Comparison of ENCODE assay signal across 7 mouse cellular contexts in the genomic region with DNA sequence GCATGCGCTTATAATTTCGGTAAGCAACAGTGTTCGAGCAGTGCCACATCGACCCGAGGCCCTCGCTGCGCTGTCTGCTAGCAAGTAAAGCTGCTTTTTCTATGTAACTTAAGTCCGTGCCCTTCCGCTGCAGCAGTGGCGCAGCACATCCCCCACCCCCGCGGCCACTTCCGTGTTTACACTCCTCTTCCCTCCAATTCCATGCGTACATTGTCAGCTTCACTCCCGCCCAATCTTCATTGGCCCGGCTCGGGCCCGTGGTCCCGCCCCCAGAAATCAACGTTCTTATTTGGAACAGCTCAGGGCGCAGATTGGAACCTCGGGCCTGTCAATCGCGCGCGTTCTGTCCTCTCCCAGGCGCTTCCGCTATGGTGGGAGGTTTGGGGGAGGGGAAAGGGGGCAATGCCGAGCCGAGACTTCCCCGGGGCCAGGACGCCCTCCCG. TPM values are rescaled to one million over a fixed set of nuclear protein-coding genes. Genes with fewer than 3 reads are reported as not detected.
DNase-seq lines count a peak whose midpoint lies in the region; ATAC-seq lines count a peak whose summit lies in the region.

No protein-coding gene starts in this region.

- peak overlapping the region; percentile 99 for H3K27ac ChIP-seq in intestine, embryonic 14.5 days (ENCODE audit: low read depth)

- H3K4me2 ChIP-seq in intestine, embryonic 14.5 days (ENCODE audit: low read length), result peak overlapping the region; percentile 79

- H3K4me3 ChIP-seq in intestine, embryonic 14.5 days (ENCODE audit: low read depth, low read length), result peak overlapping the region; percentile 92

- no peaks in the 10 kb centered on the region for H3K27me3 ChIP-seq in intestine, embryonic 14.5 days (replicated peaks; ENCODE audit: control insufficient read depth, insufficient read depth, low read length)

- H3K9ac ChIP-seq in intestine, embryonic 14.5 days (ENCODE audit: low read length), result peak overlapping the region; percentile 96

- peak; percentile 96 for ATAC-seq in intestine, embryonic 14.5 days (replicated peaks; ENCODE audit: low FRiP score, low TSS enrichment, low read depth)

- WGBS in intestine, embryonic 14.5 days, result 0% methylated on average over 33 of the region's 33 CpGs

- no peaks in the 10 kb centered on the region for H3K36me3 ChIP-seq in intestine, embryonic 14.5 days (ENCODE audit: control insufficient read depth, insufficient read depth, low read length)

- peak; percentile 99 for DNase-seq in adrenal gland, adult 2 months
- peak; percentile 99 for DNase-seq in embryo, embryonic 11 days
- DNase-seq in gastrocnemius, postnatal 25 days, result peak; percentile 99
- DNase-seq in intestine, embryonic 14.5 days (ENCODE audit: low spot score), result peak; percentile 95
- DNase-seq in left cerebral cortex, postnatal 14 days (ENCODE audit: low spot score in 2 of 2), result peak; percentile 98 to 99
- peak; percentile 99 for DNase-seq in mesoderm, embryonic 11.5 days (ENCODE audit: low read depth, low spot score)
- DNase-seq in right cerebral cortex, postnatal 36 days (ENCODE audit: low spot score in 2 of 2), result peak; percentile 98

- H3K9me3 ChIP-seq in intestine, embryonic 14.5 days (ENCODE audit: control insufficient read depth, low read length), result no peaks in the 10 kb centered on the region

- intact Hi-C loops in left cerebral cortex, postnatal 14 days (cut with DNase I), result loop anchor here (5.0 kb wide), 2 partner anchors 44 to 66 kb away; partner anchors contain the start of gene Elf2

- H3K4me1 ChIP-seq in intestine, embryonic 14.5 days (replicated peaks; ENCODE audit: control insufficient read depth, insufficient read depth, low read length), result peaks cover 12% of the 10 kb centered on the region

RNA-seq across cellular contexts. Expression of gene Noct, which starts 51.7 kb away (rescaled TPM):
- total RNA-seq in adrenal gland, adult 2 months (2021), result 10 to 100 TPM; 37.4 to 45.0 TPM
- 19.5 and 28.5 TPM in 2 replicates for polyA plus RNA-seq in adrenal gland, adult 2 months (2012; rRNA removed)
- total RNA-seq in gastrocnemius, postnatal 25 days (2021), result 10 to 100 TPM; 23.0 to 29.3 TPM
- polyA plus RNA-seq in intestine, embryonic 14.5 days (2014; fragmentation: Nextera tagmentation; extraction: Ambion mirVana), result 7.0 and 7.7 TPM in 2 replicates
- 10 to 100 TPM; 51.0 to 52.6 TPM for total RNA-seq in left cerebral cortex, postnatal 14 days (2021)

Comparison
In these comparisons a context has a peak if more than half of its experiments do, and no peak if none do; other contexts are left out.
1. Peak in every context shown above with its lines: DNase-seq, ATAC-seq, H3K4me3 ChIP-seq and H3K27ac ChIP-seq.